Mouse (Mus musculus) small intestine, adult 2 months (tissue): ENCODE data around the gene Nampt. TPM values are rescaled to one million over a fixed set of nuclear protein-coding genes. Genes with fewer than 3 reads are reported as not detected.
A peak's percentile ranks its signal among the peaks of the same experiment; 100 is the strongest.

ENCODE experiments used
- H3K27ac ChIP-seq: fragments of 200-500 bp; 2 replicates; pipeline ENCODE4 v1.5.1; 2012; ENCODE audit warnings: low read depth, low read length, control low read depth, inconsistent platforms; ENCODE audit not compliant: insufficient read depth
- H3K27me3 ChIP-seq: fragments of 200-500 bp; 2 replicates; pipeline ENCODE4 v1.6.1; 2012; ENCODE audit warnings: mild to moderate bottlenecking, moderate library complexity, low read length, inconsistent platforms; ENCODE audit not compliant: control insufficient read depth, insufficient read depth
- H3K36me3 ChIP-seq: fragments of 200-500 bp; 2 replicates; pipeline ENCODE4 v1.6.1; 2012; ENCODE audit warnings: mild to moderate bottlenecking, low read length, control low read depth, inconsistent platforms; ENCODE audit not compliant: control insufficient read depth, insufficient read depth
- H3K4me1 ChIP-seq: fragments of 200-500 bp; 2 replicates; pipeline ENCODE4 v1.6.1; 2012; ENCODE audit warnings: low read length, inconsistent platforms, mixed read lengths; ENCODE audit not compliant: control insufficient read depth, insufficient read depth, insufficient read length
- H3K4me3 ChIP-seq: fragments of 200-500 bp; 2 replicates; pipeline ENCODE4 v1.5.1; 2012; ENCODE audit warnings: low read depth, mild to moderate bottlenecking, control low read depth, inconsistent platforms, low read length, moderate library complexity
- CTCF ChIP-seq: fragments of 200-500 bp; IDR thresholded peaks from 2 replicates; pipeline ENCODE4 v1.5.1; 2012; ENCODE audit warnings: low read depth, mild to moderate bottlenecking, control low read depth, inconsistent platforms, low read length, moderate library complexity, mixed read lengths; ENCODE audit not compliant: insufficient replicate concordance, insufficient read length; ENCODE audit errors: extremely low read depth
- POLR2A ChIP-seq: fragments of 200-500 bp; IDR thresholded peaks from 2 replicates; pipeline ENCODE4 v1.6.1; 2012; ENCODE audit warnings: low read depth, mild to moderate bottlenecking, control low read depth, inconsistent platforms, low read length, moderate library complexity
- WGBS: fragments of 180-500 bp; shearing (Covaris S2); methylation state at CpG from one replicate; pipeline ENCODE4 v1.1.7; 2018; 5-methylcytosine and 5-hydroxymethylcytosine counted together
- polyA plus RNA-seq: library from polyadenylated mRNA; depleted of rRNA; stranded (reverse); fragments of >200 nt; gene quantifications from 2 replicates; pipeline ENCODE4 v1.2.3, GENCODE M21; 2012

The Nampt gene
- polyA plus RNA-seq, 1 experiment = 7.9 TPM

DNA sequence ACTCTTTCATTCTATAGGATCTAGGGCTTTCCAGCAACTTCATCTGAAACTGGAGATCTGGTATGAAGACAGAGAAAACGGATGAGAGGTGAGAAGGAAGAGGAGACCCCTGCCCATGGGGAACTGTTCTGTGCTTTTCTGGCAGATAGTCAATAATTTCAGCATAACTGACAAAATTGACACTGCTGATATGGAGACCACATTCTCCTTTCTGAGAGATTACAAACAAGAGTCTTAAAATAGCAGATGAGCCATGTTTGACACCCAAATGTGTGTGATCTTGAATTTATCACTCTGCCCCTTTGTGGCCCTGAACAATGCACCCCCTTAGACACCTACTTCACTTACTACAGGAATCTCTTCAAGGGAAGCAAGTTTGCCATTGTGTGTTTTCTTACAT lies 13.8 kb upstream of the Nampt start:
- Histone ChIP-seq H3K27me3 (no peaks in the 10 kb centered on the region), H3K36me3 (no peaks in the 10 kb centered on the region), H3K4me3 (no peak overlapping the region), H3K4me1 (no peaks in the 10 kb centered on the region), H3K27ac (no peak overlapping the region)
- 81% methylated on average over 1 of the region's 1 CpGs for WGBS
- TF ChIP-seq CTCF (no peak), POLR2A (no peak)

DNA sequence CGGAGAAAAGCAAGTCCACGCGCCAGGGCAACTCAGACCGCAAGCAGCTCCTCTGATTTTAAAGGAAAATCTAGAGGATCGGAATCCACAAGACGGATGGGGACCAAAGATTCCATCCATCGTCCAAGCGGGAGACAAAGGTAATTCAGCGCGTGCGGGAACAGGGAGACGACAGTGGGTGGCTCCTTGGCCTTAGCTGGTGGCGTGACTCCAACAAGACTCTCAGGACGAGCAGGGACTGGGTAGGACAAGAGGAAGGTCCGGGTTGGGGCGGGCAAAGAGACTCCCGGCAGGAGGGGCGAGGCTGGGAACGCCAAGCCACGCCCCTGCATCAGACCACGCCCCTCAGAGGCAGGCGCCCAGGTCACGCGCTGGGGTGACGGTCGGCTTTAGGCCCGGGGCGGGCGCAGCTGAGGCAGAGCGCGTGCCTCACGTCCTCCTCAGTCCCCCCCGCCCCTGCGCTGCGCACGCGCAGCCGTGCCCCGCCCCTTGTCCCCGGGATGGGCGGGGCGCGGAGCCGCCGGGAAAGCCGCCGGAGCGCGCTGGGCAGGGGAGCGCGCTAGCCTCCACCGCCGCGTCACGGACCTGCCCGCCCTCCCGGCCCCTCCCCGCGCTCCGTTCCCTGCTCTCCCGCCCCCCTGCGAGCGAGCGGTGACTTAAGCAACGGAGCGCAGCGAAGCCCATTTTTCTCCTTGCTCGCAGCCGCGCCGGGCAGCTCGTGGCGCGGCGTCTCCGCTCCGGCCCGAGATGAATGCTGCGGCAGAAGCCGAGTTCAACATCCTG lies 669 bp downstream of the Nampt start:
- Histone ChIP-seq H3K4me3 (peak overlapping the region; percentile 93), H3K36me3 (peaks cover 7% of the 10 kb centered on the region), H3K27ac (peak overlapping the region; percentile 99), H3K27me3 (no peaks in the 10 kb centered on the region), H3K4me1 (no peaks in the 10 kb centered on the region)
- TF ChIP-seq CTCF (no peak; the same call in 1 of the 2 replicates), POLR2A (peak; percentile 78)
- under 1% methylated on average over 80 of the region's 80 CpGs for WGBS

- TF ChIP-seq POLR2A = peak; percentile 21; the same call in 1 of the 2 replicates
- TF ChIP-seq CTCF = 0 out of 2 replicates have a peak, but pooled peaks have one; percentile 6
- H3K27ac ChIP-seq = peak overlapping the region; percentile 99
- H3K36me3 ChIP-seq = peaks cover 7% of the 10 kb centered on the region
- WGBS = 1% methylated on average over 49 of the region's 49 CpGs
- peak overlapping the region; percentile 93 for H3K4me3 ChIP-seq
- H3K4me1 ChIP-seq = no peaks in the 10 kb centered on the region
- no peaks in the 10 kb centered on the region for H3K27me3 ChIP-seq
Observed at GRCm38 (mm10) chr12:32820688-32821503, 1.6 kb downstream of the Nampt start.

DNA sequence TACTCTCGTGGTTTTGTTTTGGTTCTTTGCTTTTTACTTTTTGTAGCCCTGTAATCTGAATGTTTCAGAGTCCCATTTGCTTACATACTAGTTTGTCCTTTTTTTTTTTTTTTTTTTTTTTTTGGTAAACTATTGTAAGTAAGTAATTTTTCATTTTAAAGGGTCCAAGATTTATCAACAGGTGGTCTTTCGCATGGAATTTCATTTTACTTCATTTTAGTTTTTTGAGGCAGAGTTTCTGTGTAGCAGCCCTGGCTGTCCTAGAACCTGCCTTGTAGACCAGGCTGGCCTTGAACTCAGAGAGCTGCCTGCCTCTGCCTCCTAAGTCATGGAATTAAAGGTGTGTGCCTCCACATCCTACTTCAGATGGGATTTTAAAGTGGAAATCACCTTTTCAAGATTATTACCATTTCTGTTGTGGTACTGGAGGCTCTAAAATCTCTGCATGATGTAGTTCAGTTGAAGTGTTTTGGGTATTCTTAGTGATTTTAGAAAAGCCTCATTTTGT lies 2.2 kb downstream of the Nampt start:
- Histone ChIP-seq H3K36me3 (peaks cover 7% of the 10 kb centered on the region), H3K27ac (no peak overlapping the region), H3K4me3 (no peak overlapping the region; the same call in 1 of the 2 replicates), H3K27me3 (no peaks in the 10 kb centered on the region), H3K4me1 (0 out of 2 replicates have a peak, but pooled peaks cover 2% of the 10 kb centered on the region)
- WGBS = 41% methylated on average over 2 of the region's 2 CpGs
- no peak for TF ChIP-seq CTCF
- TF ChIP-seq POLR2A = no peak

- H3K27me3 ChIP-seq = no peaks in the 10 kb centered on the region
- 0 out of 2 replicates have a peak, but pooled peaks cover 2% of the 10 kb centered on the region for H3K4me1 ChIP-seq
- 66% methylated on average over 4 of the region's 4 CpGs for WGBS
- no peak overlapping the region for H3K27ac ChIP-seq
- no peak overlapping the region for H3K4me3 ChIP-seq
- TF ChIP-seq POLR2A = no peak
- TF ChIP-seq CTCF = no peak
- H3K36me3 ChIP-seq = peaks cover 7% of the 10 kb centered on the region
Observed at GRCm38 (mm10) chr12:32822066-32822465, 2.7 kb downstream of the Nampt start.

GRCm38 (mm10) chr12:32824586-32824985 lies 5.2 kb downstream of the Nampt start:
- WGBS = 95% methylated on average over 6 of the region's 6 CpGs
- Histone ChIP-seq H3K4me3 (no peak overlapping the region), H3K4me1 (0 out of 2 replicates have a peak, but pooled peaks cover 2% of the 10 kb centered on the region), H3K27ac (no peak overlapping the region), H3K36me3 (peaks cover 12% of the 10 kb centered on the region), H3K27me3 (no peaks in the 10 kb centered on the region)
- no peak for TF ChIP-seq POLR2A
- no peak for TF ChIP-seq CTCF

GRCm38 (mm10) chr12:32826971-32827370 lies 7.6 kb downstream of the Nampt start:
- WGBS = 26% methylated on average over 3 of the region's 3 CpGs
- no peaks in the 10 kb centered on the region for H3K27me3 ChIP-seq
- H3K4me1 ChIP-seq = 0 out of 2 replicates have a peak, but pooled peaks cover 2% of the 10 kb centered on the region
- H3K4me3 ChIP-seq = no peak overlapping the region
- H3K27ac ChIP-seq = no peak overlapping the region
- H3K36me3 ChIP-seq = peaks cover 17% of the 10 kb centered on the region
- no peak for TF ChIP-seq POLR2A
- TF ChIP-seq CTCF = peak; percentile 73; the same call in 1 of the 2 replicates
